Mouse (Mus musculus) MEL (cell line): Measurements from ENCODE around the gene Taok1. TPM values are rescaled to one million over a fixed set of nuclear protein-coding genes. Genes with fewer than 3 reads are reported as not detected.

Experiments
- DNase-seq: peaks from one replicate; pipeline ENCODE4 v3.0.0; 2011; ENCODE audit warnings: low read depth, low spot score
- H3K27ac ChIP-seq: 2 replicates; pipeline ENCODE4 v1.5.1; 2012; ENCODE audit warnings: low read depth, mild to moderate bottlenecking, control low read depth, low read length, moderate library complexity; ENCODE audit not compliant: control insufficient read depth
- H3K27me3 ChIP-seq, 2 experiments: fragments of 150-350 bp in 1 of 2; sonication (generic) in 1 of 2; 2 replicates each; pipeline ENCODE4 v1.6.1; 2012; ENCODE audit warnings: low read length in 2 of 2, mild to moderate bottlenecking in 2 of 2, improper control_type of control experiment in 1 of 2, moderate library complexity in 1 of 2; ENCODE audit not compliant: insufficient read depth in 2 of 2, control insufficient read depth in 1 of 2
- H3K36me3 ChIP-seq, 2 experiments: 2 replicates each; pipeline ENCODE4 v1.6.1; 2012 to 2014; ENCODE audit warnings: low read length in 2 of 2, improper control_type of control experiment in 1 of 2, inconsistent platforms in 1 of 2, mild to moderate bottlenecking in 1 of 2; ENCODE audit not compliant: insufficient read depth in 2 of 2, control insufficient read depth in 1 of 2
- H3K4me1 ChIP-seq, 2 experiments: fragments of 150-350 bp in 1 of 2; sonication (generic) in 1 of 2; 2 replicates each; pipeline ENCODE4 v1.6.1; 2012; ENCODE audit warnings: low read length in 2 of 2, improper control_type of control experiment in 1 of 2, mild to moderate bottlenecking in 1 of 2; ENCODE audit not compliant: insufficient read depth in 2 of 2, control insufficient read depth in 1 of 2
- H3K4me3 ChIP-seq, 2 experiments: fragments of 150-350 bp in 1 of 2; sonication (generic) in 1 of 2; 2 replicates each; pipeline ENCODE4 v1.5.1; 2012; ENCODE audit warnings: low read depth in 2 of 2, low read length in 2 of 2, mild to moderate bottlenecking in 2 of 2, moderate library complexity in 2 of 2, control low read depth in 1 of 2, improper control_type of control experiment in 1 of 2; ENCODE audit not compliant: control insufficient read depth in 1 of 2, insufficient read depth in 1 of 2
- H3K79me2 ChIP-seq: 2 replicates; pipeline ENCODE4 v1.6.1; 2012; ENCODE audit warnings: mild to moderate bottlenecking, low read length, moderate library complexity; ENCODE audit not compliant: control insufficient read depth, poor library complexity, insufficient read depth
- H3K9ac ChIP-seq: 2 replicates; pipeline ENCODE4 v1.6.1; 2012; ENCODE audit warnings: low read depth, mild to moderate bottlenecking, control low read depth, low read length, moderate library complexity; ENCODE audit not compliant: control insufficient read depth, poor library complexity, severe bottlenecking
- H3K9me3 ChIP-seq: fragments of 150-350 bp; sonication (generic); replicated peaks from 2 replicates; pipeline ENCODE4 v1.6.1; 2012; ENCODE audit warnings: mild to moderate bottlenecking, low read length, improper control_type of control experiment, moderate library complexity; ENCODE audit not compliant: insufficient read depth
- CHD1 ChIP-seq: IDR thresholded peaks from 2 replicates; pipeline ENCODE4 v1.6.1; 2012; ENCODE audit warnings: low read depth, mild to moderate bottlenecking, inconsistent platforms, low read length, improper control_type of control experiment
- CHD2 ChIP-seq: IDR thresholded peaks from 2 replicates; pipeline ENCODE4 v1.6.1; 2011; ENCODE audit warnings: low read length, improper control_type of control experiment
- CTCF ChIP-seq, 3 experiments: IDR thresholded peaks in 2 of 3; conservative IDR thresholded peaks in 1 of 3; 2 replicates each; pipeline ENCODE4 v1.5.1; 2011 to 2012; ENCODE audit warnings: low read length in 3 of 3, low read depth in 2 of 3, mild to moderate bottlenecking in 2 of 3, improper control_type of control experiment in 1 of 3, inconsistent platforms in 1 of 3, mixed read lengths in 1 of 3, moderate library complexity in 1 of 3; ENCODE audit not compliant: control insufficient read depth in 1 of 3, insufficient read depth in 1 of 3, poor library complexity in 1 of 3, severe bottlenecking in 1 of 3
- E2F4 ChIP-seq: IDR thresholded peaks from 2 replicates; pipeline ENCODE4 v1.6.1; 2011; ENCODE audit warnings: low read depth, low read length, improper control_type of control experiment, borderline replicate concordance
- ELF1 ChIP-seq: IDR thresholded peaks from 2 replicates; pipeline ENCODE4 v1.6.1; 2014; ENCODE audit warnings: low read depth, mild to moderate bottlenecking, inconsistent platforms, low read length, improper control_type of control experiment, moderate library complexity
- EP300 ChIP-seq, 2 experiments: IDR thresholded peaks; 2 replicates each; pipeline ENCODE4 v1.6.1; 2011; ENCODE audit warnings: improper control_type of control experiment in 2 of 2, low read length in 2 of 2, low read depth in 1 of 2, mild to moderate bottlenecking in 1 of 2
- ETS1 ChIP-seq: IDR thresholded peaks from 2 replicates; pipeline ENCODE4 v1.6.1; 2012; ENCODE audit warnings: low read depth, mild to moderate bottlenecking, inconsistent platforms, low read length, improper control_type of control experiment, moderate library complexity
- GABPA ChIP-seq: IDR thresholded peaks from 2 replicates; pipeline ENCODE4 v1.6.1; 2012; ENCODE audit warnings: low read depth, mild to moderate bottlenecking, inconsistent platforms, low read length, improper control_type of control experiment, moderate library complexity
- GATA1 ChIP-seq: IDR thresholded peaks from 2 replicates; pipeline ENCODE4 v1.6.1; 2011; ENCODE audit warnings: low read depth, low read length, improper control_type of control experiment
- HCFC1 ChIP-seq: IDR thresholded peaks from 2 replicates; pipeline ENCODE4 v1.6.1; 2012; ENCODE audit warnings: low read depth, mild to moderate bottlenecking, inconsistent platforms, low read length, improper control_type of control experiment, moderate library complexity
- JUND ChIP-seq: IDR thresholded peaks from 2 replicates; pipeline ENCODE4 v1.6.1; 2011; ENCODE audit warnings: low read depth, mild to moderate bottlenecking, improper control_type of control experiment, low read length
- KAT2A ChIP-seq: conservative IDR thresholded peaks from 2 replicates; pipeline ENCODE4 v1.6.1; 2012; ENCODE audit warnings: low read depth, low read length, improper control_type of control experiment, inconsistent platforms
- MAFK ChIP-seq: IDR thresholded peaks from 2 replicates; pipeline ENCODE4 v1.6.1; 2011; ENCODE audit warnings: low read depth, mild to moderate bottlenecking, low read length, improper control_type of control experiment, borderline replicate concordance
- MAZ ChIP-seq: IDR thresholded peaks from 2 replicates; pipeline ENCODE4 v1.6.1; 2012; ENCODE audit warnings: low read depth, mild to moderate bottlenecking, inconsistent platforms, low read length, improper control_type of control experiment
- MXI1 ChIP-seq: IDR thresholded peaks from 2 replicates; pipeline ENCODE4 v1.6.1; 2011; ENCODE audit warnings: mild to moderate bottlenecking, low read depth, low read length, improper control_type of control experiment
- MYB ChIP-seq: IDR thresholded peaks from 2 replicates; pipeline ENCODE4 v1.6.1; 2011; ENCODE audit warnings: mild to moderate bottlenecking, low read depth, low read length, improper control_type of control experiment
- NELFE ChIP-seq: IDR thresholded peaks from 2 replicates; pipeline ENCODE4 v1.6.1; 2011; ENCODE audit warnings: low read depth, low read length, improper control_type of control experiment
- NRF1 ChIP-seq: IDR thresholded peaks from 2 replicates; pipeline ENCODE4 v1.6.1; 2014; ENCODE audit warnings: low read depth, mild to moderate bottlenecking, inconsistent platforms, low read length, improper control_type of control experiment, moderate library complexity; ENCODE audit not compliant: poor library complexity, insufficient read depth, severe bottlenecking
- POLR2A ChIP-seq, 2 experiments: IDR thresholded peaks; 2 replicates each; pipeline ENCODE4 v1.6.1; 2011 to 2012; ENCODE audit warnings: low read length in 2 of 2, mild to moderate bottlenecking in 2 of 2, control low read depth in 1 of 2, improper control_type of control experiment in 1 of 2, low read depth in 1 of 2, moderate library complexity in 1 of 2; ENCODE audit not compliant: control insufficient read depth in 1 of 2, insufficient read depth in 1 of 2, poor library complexity in 1 of 2
- POLR2AphosphoS2 ChIP-seq: IDR thresholded peaks from 2 replicates; pipeline ENCODE4 v1.6.1; 2011; ENCODE audit warnings: low read length, improper control_type of control experiment
- POLR2AphosphoS5 ChIP-seq: IDR thresholded peaks from 2 replicates; pipeline ENCODE4 v1.6.1; 2012; ENCODE audit warnings: low read depth, borderline replicate concordance, mild to moderate bottlenecking, inconsistent platforms, low read length, moderate library complexity, mixed read lengths
- RAD21 ChIP-seq: IDR thresholded peaks from 2 replicates; pipeline ENCODE4 v1.6.1; 2011; ENCODE audit warnings: mild to moderate bottlenecking, low read depth, low read length, improper control_type of control experiment
- RCOR1 ChIP-seq: IDR thresholded peaks from 2 replicates; pipeline ENCODE4 v1.6.1; 2012; ENCODE audit warnings: low read depth, mild to moderate bottlenecking, inconsistent platforms, low read length, improper control_type of control experiment
- TAL1 ChIP-seq: IDR thresholded peaks from 2 replicates; pipeline ENCODE4 v1.6.1; 2012; ENCODE audit warnings: mild to moderate bottlenecking, inconsistent platforms, low read length, moderate library complexity, mixed read lengths
- TCF12 ChIP-seq: IDR thresholded peaks from 2 replicates; pipeline ENCODE4 v1.6.1; 2014; ENCODE audit warnings: low read depth, mild to moderate bottlenecking, inconsistent platforms, low read length, improper control_type of control experiment, moderate library complexity
- UBTF ChIP-seq: IDR thresholded peaks from 2 replicates; pipeline ENCODE4 v1.6.1; 2012; ENCODE audit warnings: low read depth, mild to moderate bottlenecking, inconsistent platforms, low read length, improper control_type of control experiment, moderate library complexity, borderline replicate concordance; ENCODE audit not compliant: insufficient read depth
- USF1 ChIP-seq: IDR thresholded peaks from 2 replicates; pipeline ENCODE4 v1.6.1; 2014; ENCODE audit warnings: low read depth, mild to moderate bottlenecking, inconsistent platforms, low read length, improper control_type of control experiment, moderate library complexity
- ZC3H11A ChIP-seq: IDR thresholded peaks from 2 replicates; pipeline ENCODE4 v1.6.1; 2012; ENCODE audit warnings: low read depth, mild to moderate bottlenecking, inconsistent platforms, low read length, improper control_type of control experiment
- ZKSCAN1 ChIP-seq: IDR thresholded peaks from 2 replicates; pipeline ENCODE4 v1.6.1; 2012; ENCODE audit warnings: low read depth, mild to moderate bottlenecking, inconsistent platforms, low read length, improper control_type of control experiment, moderate library complexity
- ZNF384 ChIP-seq: IDR thresholded peaks from 2 replicates; pipeline ENCODE4 v1.6.1; 2012; ENCODE audit warnings: low read depth, mild to moderate bottlenecking, inconsistent platforms, low read length, improper control_type of control experiment
- polyA plus RNA-seq, 2 experiments: library from polyadenylated mRNA; stranded (reverse) in 1 of 2; unstranded in 1 of 2; fragments of >175 nt in 1 of 2; fragments of >200 nt in 1 of 2; gene quantifications; 2 replicates each; pipeline versions ENCODE4 v1.2.1 to v1.2.4; 2012; ENCODE audit warnings: low replicate concordance in 2 of 2, low read depth in 1 of 2; ENCODE audit not compliant: insufficient read length in 2 of 2, insufficient read depth in 1 of 2, missing spikeins in 1 of 2
- total RNA-seq: library from RNA; depleted of rRNA; stranded (reverse); fragments of 300-350 nt; gene quantifications from 2 replicates; pipeline ENCODE4 v1.2.3, GENCODE M21; 2012

Taok1 gene
- total and polyA plus RNA-seq, 3 experiments, result 7.9 to 31.0 (median 15.9) TPM

GRCm38 (mm10) chr11:77545261-77545660 is 62.4 kb downstream of the Taok1 start:
- no peaks in the 10 kb centered on the region for H3K79me2 ChIP-seq
- TF ChIP-seq E2F4 (no peak), ZNF384 (no peak), MXI1 (no peak), EP300 (IDR thresholded peaks at IDR 0.05; ENCODE audit: low read depth in 1 of 2, low read length in 2 of 2) (no peak), POLR2AphosphoS2 (no peak), CTCF (IDR thresholded peaks at IDR 0.05 in 2 of 3, conservative IDR thresholded peaks at IDR 0.05 in 1 of 3; ENCODE audit: control insufficient read depth in 1 of 3, insufficient read depth in 1 of 3, low read depth in 2 of 3, low read length in 3 of 3, poor library complexity in 1 of 3, severe bottlenecking in 1 of 3) (no peak), MAZ (no peak), CHD2 (no peak), HCFC1 (no peak), ZC3H11A (no peak), KAT2A (no peak), GATA1 (no peak), POLR2A (IDR thresholded peaks at IDR 0.05; ENCODE audit: control insufficient read depth in 1 of 2, insufficient read depth in 1 of 2, low read depth in 1 of 2, low read length in 2 of 2, poor library complexity in 1 of 2) (no peak), USF1 (no peak), GABPA (no peak), ELF1 (no peak), CHD1 (no peak), POLR2AphosphoS5 (no peak), TAL1 (no peak), ZKSCAN1 (no peak)
- no peak overlapping the region for H3K9ac ChIP-seq
- H3K36me3 ChIP-seq, result peaks cover 2 to 59% of the 10 kb centered on the region in 2 experiments; a peak in 3 of 4 replicates
- no peak for DNase-seq
- H3K4me3 ChIP-seq, result no peak overlapping the region
- no peaks in the 10 kb centered on the region for H3K9me3 ChIP-seq
- no peak overlapping the region for H3K27ac ChIP-seq
- no peaks in the 10 kb centered on the region for H3K27me3 ChIP-seq
- H3K4me1 ChIP-seq, result no peaks in the 10 kb centered on the region

- H3K4me1 ChIP-seq, result peaks cover 9 to 20% of the 10 kb centered on the region in 2 experiments
- H3K27ac ChIP-seq, result no peak overlapping the region
- TF ChIP-seq ETS1, result no peak
- TF ChIP-seq MAFK, result no peak
- TF ChIP-seq MYB, result no peak
- no peak for TF ChIP-seq ZC3H11A
- no peak for TF ChIP-seq EP300 (IDR thresholded peaks at IDR 0.05; ENCODE audit: low read depth in 1 of 2, low read length in 2 of 2)
- no peak for TF ChIP-seq NRF1
- TF ChIP-seq HCFC1, result no peak
- TF ChIP-seq ZKSCAN1, result no peak
- no peak for TF ChIP-seq RAD21
- TF ChIP-seq JUND, result no peak
- TF ChIP-seq KAT2A, result no peak
- TF ChIP-seq USF1, result no peak
- TF ChIP-seq UBTF, result no peak
- TF ChIP-seq GABPA, result no peak
- TF ChIP-seq RCOR1, result no peak
- TF ChIP-seq TCF12, result no peak
- TF ChIP-seq NELFE, result no peak
- no peak for TF ChIP-seq GATA1
- H3K27me3 ChIP-seq, result no peaks in the 10 kb centered on the region
- DNase-seq, result no peak
- no peaks in the 10 kb centered on the region for H3K79me2 ChIP-seq
- no peak overlapping the region for H3K4me3 ChIP-seq
- no peak overlapping the region for H3K9ac ChIP-seq
- peaks cover 4 to 25% of the 10 kb centered on the region in 2 experiments for H3K36me3 ChIP-seq
- H3K9me3 ChIP-seq, result no peaks in the 10 kb centered on the region
Measured at GRCm38 (mm10) chr11:77532202-77532846, 75.3 kb downstream of the Taok1 start.
